Mouse (Mus musculus) urinary bladder, postnatal 4 days (tissue): ENCODE results near the gene Otos.

Source experiments
- DNase-seq, 2 experiments: peaks; one replicate each; pipeline ENCODE4 v3.0.0; 2021 to 2022; ENCODE audit warnings: low spot score in 2 of 2

The Otos gene

DNA sequence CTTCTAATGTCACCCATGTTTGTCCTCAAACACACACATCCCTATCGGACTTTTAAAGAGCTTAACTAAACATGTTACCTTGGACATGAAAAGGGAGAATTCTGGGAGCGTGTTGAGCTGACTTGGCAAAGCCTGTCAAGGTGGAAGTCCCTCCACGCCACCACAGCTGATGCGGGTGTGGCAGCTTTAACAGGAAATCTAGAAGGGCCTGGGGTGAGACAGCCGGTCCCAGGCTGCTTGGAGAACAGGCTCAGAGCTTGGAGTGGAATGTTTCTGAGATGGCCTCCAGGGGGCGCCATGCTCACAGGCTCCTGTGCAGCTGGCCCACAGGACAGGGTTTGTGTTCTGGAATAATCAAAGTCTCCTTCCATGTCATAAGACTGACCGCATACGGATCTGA is at the start of gene Otos:
Gene Otos, minus strand, starts transcription at position 169 of the 400 bp plus-strand sequence.
- DNase-seq = peak in 1 of 2 experiments; percentile 63

DNA sequence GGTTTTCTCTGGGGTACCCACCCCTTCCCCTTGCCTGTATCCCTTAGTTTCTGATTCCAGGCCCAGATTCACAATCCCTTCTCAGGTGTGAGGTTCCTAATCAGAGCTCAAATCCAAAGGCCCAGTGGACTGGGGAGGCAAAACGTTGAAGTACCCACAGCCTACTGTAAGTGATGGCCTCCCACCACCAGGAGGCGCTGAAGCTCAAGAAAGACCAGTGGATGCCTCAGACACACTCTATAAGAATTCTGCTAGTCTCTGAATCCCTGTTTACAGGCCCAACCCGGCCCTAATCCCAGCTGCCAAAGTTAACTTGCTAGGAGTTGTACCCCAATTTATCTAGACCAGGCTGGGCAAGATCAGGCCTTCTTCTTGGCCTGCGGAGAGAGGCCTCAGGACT is 48.2 kb upstream of the Otos start:
- DNase-seq = peak; percentile 48 to 84

DNA sequence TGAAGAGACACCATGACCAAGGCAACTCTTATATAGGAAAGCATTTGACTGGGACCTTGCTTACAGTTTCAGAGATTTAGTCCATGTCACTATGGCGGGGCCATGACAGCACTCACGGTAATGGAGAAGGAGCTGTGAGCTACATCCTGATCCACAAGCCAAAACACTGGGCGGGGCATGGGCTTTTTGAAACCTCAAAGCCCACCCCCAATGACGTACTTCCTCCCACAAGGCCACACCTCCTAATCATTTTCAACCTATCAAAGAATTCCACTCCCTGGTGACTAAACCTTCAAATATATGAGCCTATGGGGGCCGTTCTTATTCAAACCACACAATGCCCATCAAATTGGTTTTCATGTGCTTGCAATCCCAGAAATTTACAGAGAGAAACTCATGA is 47.1 kb upstream of the Otos start:
- no peak for DNase-seq

DNA sequence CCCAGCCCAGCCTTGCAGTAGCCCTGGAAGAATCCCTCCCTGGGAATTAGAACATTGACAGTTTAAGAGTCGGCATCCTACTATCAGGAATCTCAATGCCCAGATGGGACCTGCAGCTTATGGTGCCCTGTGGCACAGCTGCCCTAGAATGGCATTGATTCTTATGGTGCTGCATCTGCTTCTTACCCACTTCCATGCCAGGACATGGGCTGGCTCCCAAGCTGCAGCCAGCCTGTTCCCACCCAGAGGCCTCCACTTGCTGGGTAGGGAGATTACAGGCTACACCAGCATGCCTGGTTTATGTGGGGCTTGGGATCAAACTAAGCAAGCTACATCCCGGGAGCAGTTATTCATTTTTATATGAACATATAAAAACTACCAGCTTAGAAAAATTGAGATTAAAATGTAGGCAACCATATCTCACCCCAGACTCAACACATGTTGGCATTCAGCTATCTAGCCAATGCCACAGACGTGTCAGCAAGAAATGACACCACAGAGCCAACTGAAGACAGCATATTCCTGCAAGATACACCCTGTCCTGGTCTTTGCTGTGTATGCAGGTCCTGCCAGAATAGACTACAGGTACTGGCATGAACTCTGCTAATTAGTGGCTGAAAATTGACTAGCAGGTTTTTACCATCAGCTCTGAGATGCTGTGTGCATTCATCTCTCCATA is 42.7 kb upstream of the Otos start:
- no peak for DNase-seq

DNA sequence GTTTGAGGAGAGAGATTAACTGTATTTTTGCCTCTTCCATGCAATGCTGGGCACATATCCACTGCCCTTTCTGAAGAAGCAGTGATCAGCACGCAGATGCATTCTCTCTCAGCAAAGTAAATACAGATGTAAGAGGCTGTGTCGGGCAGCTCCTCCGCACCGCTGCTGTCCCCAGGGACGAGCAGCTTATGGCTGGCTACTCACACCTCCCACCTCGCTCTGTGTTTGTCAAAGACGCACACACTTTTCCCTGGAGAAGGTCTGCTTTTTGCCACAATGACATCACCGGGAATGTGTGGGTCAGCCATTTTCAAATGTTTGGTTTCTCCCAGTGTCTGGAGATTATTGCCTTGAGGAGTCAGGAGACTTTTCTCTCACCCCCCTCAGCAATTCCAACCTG is 38.4 kb upstream of the Otos start:
- DNase-seq = no peak

DNA sequence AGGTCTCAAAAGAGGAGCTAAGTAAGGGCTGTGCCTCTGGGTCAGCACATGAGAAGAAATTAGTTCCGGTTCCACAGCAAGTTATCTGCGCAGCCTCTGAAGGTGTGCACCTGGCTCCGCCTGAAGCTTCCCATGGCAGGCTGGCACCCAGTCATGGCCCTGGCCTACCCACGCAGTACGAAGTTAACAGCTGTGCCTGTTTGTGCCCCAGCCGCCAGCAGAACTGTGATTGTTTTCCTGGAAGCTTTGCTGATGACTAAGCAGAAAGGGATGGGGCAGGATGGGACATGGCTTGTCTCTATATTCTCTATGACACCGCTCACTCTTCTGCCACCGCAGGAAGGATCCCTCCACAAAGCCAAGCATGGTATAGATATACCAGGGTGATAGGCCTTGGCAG is 34.5 kb upstream of the Otos start:
- DNase-seq = no peak

DNA sequence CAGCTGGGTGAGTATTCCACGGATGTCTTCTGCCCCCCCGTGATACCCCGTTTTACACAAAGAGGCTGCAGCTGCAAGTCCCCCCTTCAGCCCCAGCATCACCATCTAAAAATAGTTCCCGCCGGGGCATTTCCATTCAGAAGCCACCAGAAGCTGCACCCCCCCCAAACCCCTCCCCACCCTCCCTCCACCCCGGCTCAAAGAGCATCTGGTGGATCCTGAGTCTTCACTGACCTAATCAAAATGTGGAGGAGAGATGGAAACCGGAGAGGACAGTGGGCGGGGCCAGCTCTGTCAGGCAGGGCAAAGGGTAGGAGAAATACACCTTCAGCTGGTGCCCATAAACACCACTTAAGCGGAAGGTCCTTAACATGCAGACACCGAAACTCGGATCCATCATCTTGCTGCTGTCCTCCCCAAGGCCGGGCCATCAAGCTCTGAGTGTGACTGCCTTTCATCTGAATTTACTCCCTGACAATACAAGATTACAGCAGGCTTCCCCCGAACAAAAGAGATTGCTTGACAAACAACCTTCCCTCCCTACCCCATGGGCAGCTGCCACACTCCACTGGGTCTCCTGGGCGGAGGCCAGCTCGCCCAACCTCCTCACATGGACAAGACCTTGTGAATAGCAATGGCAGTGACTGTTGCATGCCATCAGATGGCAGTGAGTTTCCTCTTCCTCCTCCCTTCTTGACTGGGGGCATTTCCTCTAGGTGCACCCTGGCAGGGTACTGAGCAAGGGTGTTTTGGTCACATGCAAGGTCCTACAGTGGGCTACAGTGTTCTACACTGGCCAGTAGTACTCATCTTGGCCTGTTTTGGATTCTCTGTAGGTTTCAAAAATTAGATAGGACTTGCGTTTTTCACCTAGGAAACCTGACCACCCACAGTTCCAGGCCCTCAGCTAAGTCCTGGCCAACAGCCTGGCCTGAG is 32.3 kb upstream of the Otos start:
- DNase-seq = no peak

DNA sequence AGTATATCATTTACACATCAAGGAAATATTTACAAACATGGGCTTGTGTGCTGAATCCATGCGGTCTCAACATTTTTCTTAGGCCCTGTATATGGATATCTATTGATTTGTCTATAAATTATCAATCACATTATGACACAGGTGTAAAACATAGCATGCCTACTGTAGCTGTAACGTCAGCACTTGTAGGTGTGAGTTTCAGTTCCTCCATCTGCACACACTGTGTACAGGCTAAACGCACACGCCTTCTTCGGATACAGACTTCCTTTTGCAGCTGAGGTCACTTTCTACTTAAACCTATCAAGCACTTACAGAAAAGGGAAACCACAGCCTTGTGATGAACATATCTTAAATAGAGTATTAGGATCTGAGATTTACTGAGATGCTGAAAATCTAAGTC is 30.1 kb upstream of the Otos start:
- no peak for DNase-seq

DNA sequence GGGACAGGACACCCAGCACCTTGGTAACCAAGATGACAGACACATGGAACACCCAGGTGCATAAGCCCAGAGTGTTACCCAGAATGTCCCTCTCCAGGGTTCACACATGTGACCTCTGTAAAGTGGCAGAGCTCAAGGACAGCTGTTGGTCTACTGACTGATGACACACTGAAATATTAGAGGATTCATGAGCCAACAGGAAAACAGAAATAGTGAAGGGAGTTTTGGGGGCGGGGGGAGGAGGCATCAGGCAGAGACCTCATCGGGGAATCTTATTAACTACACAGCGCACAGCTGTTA is 28.0 kb upstream of the Otos start:
- no peak for DNase-seq

DNA sequence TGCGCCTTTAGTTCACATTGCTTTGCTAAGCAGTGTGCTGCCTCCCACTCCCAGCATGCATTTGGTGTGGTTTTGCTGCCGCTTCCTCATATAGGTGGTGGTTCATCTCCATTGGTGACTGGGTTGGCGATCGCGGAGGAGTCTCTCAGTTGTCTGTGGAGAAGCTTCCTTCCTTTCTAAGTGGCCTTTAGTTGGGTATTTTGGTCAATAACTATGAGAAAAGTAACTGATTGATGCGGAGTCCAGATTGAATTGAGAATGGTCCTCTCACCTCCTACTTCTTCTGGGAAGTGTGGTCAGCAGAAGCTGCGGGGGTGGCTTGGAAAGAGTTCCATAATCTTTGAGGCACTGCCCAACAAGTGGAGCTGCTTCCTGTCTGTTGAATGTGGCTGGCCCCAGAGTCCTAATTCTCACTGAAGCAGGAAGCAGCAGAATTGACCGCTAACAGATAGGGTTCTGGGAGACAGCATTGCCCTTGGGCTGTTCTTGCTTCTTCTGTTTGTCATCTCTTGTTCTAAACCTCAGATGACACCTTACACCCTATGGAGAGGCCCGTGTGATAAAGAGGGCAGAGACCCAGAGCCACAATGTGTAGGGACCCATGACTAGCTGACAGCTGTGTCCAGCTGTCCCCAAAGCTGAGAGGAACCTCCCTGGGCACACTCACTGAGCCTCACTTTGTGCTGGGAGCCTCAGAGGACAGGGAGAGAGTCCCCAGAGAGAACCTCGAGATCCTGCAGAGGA is 27.5 kb upstream of the Otos start:
- no peak for DNase-seq

DNA sequence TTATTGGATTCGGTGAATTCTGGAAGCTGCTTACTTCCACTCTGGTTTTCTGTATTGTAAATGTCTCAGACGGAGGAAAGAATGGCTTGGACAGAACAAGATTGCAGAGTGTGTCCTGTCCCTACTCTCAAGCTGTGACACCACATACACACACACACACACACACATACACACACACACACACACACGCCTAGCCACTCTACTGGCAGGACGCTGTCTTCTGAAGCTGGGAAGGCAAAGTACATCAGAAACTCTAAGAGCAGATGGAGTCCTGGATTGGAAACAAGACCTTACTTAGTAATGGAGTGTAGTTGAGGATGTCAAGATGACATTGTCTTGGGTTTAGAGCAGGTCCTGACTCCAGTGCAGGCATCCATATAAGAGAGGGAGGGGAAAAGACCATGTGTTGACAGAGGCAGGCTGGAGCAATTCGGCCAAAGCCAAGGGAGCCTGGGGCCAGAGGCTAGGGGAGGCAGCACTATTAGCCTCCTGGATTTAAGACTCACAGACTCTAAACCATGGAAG is 24.7 kb upstream of the Otos start:
- no peak for DNase-seq

DNA sequence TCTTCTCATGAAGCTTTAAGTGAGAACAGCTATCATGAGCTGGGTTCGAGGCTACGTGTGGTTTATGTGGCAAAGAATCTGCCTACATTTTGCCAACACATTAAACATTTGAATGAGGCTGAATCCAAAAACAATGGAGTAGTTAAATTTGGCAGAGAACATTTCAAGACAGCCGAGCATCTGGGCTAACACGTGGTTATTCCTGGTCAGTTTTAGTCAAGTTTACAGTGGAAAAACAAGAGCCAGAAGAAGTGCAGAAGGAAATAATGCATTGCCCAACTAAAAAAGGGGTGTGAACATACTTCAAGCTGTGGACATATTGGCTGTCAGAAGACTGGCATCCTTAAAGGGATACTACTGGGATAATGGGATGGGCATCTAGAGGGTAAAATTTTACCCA is 22.7 kb upstream of the Otos start:
- DNase-seq = no peak

DNA sequence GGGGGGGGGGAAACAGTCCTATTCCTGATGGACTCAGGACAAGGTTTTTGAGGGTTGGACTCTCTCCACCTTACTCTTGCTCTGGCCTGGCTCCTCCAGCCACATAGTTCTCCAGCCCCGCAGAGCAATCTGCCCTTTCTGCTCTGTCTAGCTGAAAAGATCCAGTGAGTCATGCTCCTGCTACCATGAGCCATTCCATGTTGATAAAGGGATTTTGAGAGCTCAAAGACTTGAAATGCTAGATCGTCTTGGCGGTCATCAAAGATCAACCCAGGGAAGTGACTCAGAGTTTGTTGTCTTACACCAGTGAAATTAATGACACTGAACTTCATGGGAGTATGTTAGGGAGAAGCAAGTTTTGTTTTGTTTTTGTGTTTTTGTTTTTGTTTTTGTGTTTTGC is 20.8 kb upstream of the Otos start:
- no peak for DNase-seq

DNA sequence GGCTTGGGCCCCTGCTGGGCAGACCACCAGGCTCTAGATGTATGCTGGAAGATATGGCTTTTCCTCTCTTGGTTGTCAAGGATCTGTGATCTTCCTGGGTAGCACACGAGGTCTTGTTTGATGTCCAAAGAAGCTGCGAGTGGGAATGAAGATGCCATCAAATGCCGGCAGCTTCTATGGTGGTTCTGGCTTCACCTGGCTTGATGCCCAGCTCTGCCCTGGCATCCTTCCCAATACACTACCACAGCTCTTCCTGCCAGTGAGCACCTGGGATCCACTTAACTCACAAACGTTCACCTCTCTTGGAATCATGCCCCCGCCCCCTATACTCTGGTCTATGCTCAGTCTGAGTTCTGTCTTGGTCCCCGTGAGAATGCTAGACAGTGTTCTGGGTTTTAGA is 18.5 kb upstream of the Otos start:
- no peak for DNase-seq

DNA sequence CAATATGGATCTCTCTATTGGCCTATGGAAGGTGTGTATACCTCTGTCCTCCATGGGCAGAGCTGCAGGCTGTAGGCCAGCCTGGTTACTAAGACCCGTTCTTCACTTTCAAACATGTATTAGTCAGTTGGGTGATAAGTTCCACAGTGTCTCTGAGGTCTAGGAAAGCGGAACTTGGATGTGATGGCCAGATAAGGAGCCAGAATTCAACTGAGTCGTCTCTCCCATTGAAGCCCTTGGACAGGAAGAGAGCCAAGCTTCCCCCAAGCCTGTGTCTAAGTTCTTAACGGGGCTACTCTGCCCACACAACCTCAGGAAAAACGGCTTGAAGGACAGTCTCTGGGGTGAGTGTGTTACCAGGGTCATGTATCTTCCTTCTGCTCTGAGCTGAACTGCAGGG is 10.8 kb upstream of the Otos start:
- DNase-seq = no peak

DNA sequence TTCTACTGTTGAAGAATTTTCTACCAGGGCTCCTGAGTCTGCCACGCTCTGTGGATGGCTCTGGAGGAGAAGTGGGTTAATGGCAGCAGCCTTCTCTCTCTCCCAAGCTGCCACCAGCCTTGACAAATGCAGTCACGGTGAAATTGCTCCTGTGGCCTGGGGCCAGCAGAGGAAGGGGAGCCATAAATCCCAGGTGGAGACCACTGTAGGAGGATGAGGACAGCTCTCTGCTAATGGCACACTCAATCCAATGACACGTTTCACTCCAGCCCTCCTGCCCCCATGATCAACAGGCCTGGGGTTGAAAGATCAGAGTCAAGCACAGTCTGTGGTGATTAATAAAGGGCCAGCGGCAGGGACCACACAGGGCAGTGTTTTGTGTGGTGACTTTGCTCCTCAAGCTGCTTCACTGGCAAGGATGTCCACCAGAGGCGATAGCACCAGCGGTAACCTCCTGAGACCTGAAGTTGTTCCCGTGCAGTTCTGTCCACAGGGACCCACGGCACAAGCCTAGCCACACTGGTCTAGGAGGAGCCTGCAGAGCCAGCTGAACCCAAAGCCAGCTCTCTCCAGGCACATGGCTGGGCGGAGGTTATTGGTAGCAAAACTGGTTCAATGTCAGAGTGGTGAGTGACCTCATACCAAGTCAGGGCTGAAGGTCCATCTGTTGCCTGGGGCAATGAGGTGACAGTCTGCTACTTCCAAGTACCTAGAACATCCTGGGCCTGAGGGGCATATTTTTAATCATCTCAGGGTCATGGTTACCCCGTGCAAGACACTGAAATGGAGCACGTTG is 8.6 kb upstream of the Otos start:
- no peak for DNase-seq

DNA sequence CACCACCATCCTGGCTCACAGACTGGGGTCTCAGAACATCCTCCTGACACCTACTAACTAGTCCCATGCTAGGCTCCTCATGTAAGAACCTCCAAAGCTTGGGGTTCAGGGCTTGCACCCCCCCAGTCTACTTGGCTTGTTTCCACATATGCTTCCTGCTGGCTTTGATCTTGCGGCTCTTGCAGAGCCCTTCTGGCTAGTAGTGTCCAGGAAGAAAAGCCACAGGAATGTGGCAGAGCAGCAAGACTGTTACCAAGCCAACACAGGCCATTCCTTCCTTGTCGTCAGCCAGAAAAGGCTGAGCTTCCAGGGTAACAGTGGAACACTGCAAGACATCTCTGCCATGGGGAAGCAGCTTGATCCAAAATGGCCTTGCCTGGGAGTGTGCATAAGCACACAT is 6.0 kb upstream of the Otos start:
- no peak for DNase-seq

DNA sequence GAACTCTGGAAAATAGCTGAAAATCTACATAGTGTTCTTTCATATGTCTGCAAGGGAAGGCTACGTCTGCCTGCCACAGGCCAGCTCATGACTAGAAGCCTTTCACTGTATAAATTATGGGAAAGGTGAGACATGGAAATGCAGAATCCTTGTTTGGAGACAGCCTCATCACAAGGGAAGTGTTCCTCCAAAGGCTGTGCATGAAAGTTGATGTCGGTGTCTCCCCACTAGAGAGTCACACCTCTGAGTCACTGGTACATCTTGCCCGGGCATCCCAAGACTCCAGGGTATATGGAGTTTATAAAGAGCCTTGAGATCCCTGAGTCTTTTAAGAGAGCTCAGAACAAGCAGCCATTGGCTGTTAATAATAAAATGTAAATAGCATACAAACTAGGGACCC is 4.5 kb upstream of the Otos start:
- DNase-seq = no peak

DNA sequence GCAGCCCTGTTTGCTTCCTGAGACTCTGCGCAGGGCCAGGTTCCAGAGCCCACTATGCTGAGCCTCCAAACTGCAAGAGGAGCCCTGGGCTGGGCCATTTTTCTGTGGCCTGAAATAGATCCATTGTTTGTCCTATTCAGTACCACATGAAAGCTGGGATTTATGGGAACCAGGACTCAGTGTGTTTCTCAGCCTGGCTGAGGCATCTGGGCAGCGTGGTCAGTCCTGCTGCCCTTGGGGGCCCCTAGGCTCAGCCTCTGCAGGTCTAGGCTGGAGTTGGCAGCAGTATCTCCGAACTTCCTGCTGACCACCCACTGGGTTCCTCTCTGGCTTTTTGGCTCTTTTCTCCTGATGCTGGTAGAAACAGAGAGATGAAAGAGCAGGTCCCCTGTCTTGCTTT is 2.8 kb upstream of the Otos start:
- no peak for DNase-seq

DNA sequence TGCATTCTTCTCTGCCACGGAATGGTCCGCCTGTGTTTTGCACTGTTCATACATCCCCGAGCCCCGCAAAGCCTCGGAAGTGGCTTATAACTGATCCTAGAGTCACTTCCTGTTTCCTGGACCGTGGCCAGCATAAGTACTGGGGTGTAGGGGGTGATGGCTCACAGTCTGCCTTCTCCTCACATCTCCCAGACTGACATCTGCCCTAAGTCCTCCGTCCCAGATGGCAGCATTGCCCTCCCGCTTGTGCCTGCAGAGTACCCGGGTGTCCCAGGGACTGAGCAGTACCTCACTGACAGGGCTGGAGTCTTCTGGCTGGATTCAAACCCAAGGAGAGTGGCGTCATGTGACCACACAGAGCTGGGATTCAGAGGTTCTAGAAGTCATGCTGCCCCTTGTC is 444 bp downstream of the Otos start:
- DNase-seq = no peak

DNA sequence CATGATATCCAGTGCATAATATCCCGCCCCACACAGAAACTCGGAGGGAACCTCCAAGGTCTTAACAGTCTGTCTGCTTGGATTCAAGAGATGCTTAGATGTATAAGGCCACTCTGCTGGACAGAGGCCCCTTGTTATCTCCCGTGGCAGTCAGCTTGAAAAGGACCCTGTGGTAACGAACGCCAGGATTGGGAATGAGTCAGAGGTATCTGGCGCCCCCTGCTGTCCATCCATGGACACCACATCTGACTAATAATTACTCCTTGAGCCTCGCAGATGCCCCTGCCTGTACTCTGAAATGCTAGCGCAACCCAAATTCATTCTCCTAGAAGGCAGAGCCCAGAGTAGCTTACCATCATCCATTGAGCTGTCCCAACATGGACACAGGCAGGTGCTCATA is 889 bp downstream of the Otos start:
- DNase-seq = peak in 1 of 2 experiments; percentile 73

DNA sequence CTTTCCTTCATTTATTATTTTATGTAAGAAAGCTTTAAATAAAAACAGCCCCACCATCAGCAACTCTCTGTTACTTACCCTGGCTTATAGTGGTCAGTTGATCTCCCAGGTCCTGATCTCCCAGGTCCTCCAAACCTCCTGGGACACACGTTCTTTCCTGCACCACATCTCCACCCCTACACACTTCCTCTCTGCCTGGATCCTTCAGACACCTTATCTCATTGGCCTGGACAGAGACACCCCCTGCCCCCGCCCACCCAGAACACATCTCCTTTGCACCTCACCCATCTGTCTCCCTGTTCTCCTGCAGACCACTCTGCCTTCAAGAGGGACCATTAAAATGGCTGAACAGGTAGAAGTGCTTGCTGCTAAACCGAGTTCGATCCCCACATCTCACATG is 1.6 kb downstream of the Otos start:
- DNase-seq = no peak
